Mouse (Mus musculus) G1E (cell line): ENCODE data around the gene Tac2.

Experiments
- CTCF ChIP-seq: IDR thresholded peaks from 2 replicates; pipeline ENCODE4 v1.5.1; 2012; ENCODE audit warnings: low read depth, low read length, inconsistent platforms, mixed read lengths
- GATA1 ChIP-seq: IDR thresholded peaks from 2 replicates; pipeline ENCODE4 v1.6.1; 2012; ENCODE audit warnings: borderline replicate concordance, low read length, inconsistent platforms, mixed read lengths
- GATA2 ChIP-seq: IDR thresholded peaks from 2 replicates; pipeline ENCODE4 v1.6.1; 2012; ENCODE audit warnings: low read depth, low read length, inconsistent platforms, borderline replicate concordance

- TF ChIP-seq CTCF, result no peak
- no peak for TF ChIP-seq GATA2
- TF ChIP-seq GATA1, result no peak
Observed at GRCm38 (mm10) chr10:127730933-127731310, 6.6 kb downstream of the Tac2 start.
